Mouse (Mus musculus): Measurements from ENCODE around the gene Taok3. TPM values are rescaled to one million over a fixed set of nuclear protein-coding genes. Genes with fewer than 3 reads are reported as not detected.

Gene Taok3
- polyA plus RNA-seq, 1 experiment from 2014 or later: 16.1 TPM

DNA sequence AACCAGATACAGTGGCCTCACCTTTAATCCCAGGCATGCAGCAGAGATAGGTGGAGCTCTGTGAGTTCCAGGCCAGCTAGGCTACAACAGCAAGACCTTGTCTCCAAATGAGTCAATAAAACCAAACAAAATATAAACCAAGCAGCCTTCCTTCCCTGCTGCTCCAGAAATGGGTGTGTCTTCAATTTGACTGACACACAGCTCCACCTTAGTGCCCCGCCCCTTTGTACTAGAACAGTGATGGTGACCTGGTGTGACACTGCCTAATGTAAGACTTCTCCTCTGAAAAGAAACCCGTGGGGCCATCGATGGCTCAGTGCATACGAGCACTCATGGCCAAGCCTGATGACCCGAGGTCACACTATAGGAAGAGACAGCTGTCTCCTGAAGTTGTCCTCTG is 116.6 kb downstream of the Taok3 start:
- H3K36me3 ChIP-seq (ENCODE audit: insufficient read depth, low read length): no peaks in the 10 kb centered on the region
- no peak overlapping the region for H3K27ac ChIP-seq
- no peak for ATAC-seq (replicated peaks; ENCODE audit: low FRiP score, low read depth)
- no peak overlapping the region for H3K9ac ChIP-seq (ENCODE audit: low read depth, low read length)
- DNase-seq (ENCODE audit: low spot score): no peak
- no peaks in the 10 kb centered on the region for H3K4me1 ChIP-seq (replicated peaks; ENCODE audit: insufficient read depth, low read length)
- 72% methylated on average over 5 of the region's 5 CpGs for WGBS
- no peak overlapping the region for H3K4me3 ChIP-seq (replicated peaks; ENCODE audit: low read depth, low read length)
- no peak overlapping the region for H3K4me2 ChIP-seq (ENCODE audit: low read length)
- no peaks in the 10 kb centered on the region for H3K9me3 ChIP-seq (replicated peaks; ENCODE audit: low read length)
- H3K27me3 ChIP-seq (ENCODE audit: insufficient read depth, low read length): no peaks in the 10 kb centered on the region
- TF ChIP-seq CTCF (IDR thresholded peaks at IDR 0.05; ENCODE audit: low read depth): no peak

DNA sequence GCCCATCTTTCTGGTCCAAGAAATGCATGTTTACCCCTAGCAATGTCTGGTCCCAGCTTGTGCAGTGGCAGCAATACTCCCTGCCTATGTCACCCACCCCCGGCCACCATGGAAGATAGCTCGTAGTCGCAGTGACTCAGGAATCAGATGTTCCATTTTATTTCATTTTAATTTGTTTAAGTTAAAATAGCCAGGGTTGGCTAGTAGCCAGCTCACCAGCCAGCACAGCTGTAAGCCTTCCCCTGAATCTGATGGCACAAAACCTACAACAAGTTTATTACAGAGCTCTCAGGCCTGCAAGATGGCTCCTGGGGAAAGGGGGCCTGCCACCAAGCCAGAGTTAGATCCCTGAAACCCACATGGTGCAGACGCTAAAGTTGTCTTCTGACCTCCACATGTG is 119.2 kb downstream of the Taok3 start:
- DNase-seq (ENCODE audit: low spot score): no peak
- Histone ChIP-seq H3K9me3 (replicated peaks; ENCODE audit: low read length) (no peaks in the 10 kb centered on the region), H3K4me2 (ENCODE audit: low read length) (no peak overlapping the region), H3K27me3 (ENCODE audit: insufficient read depth, low read length) (no peaks in the 10 kb centered on the region), H3K36me3 (ENCODE audit: insufficient read depth, low read length) (no peaks in the 10 kb centered on the region), H3K4me3 (replicated peaks; ENCODE audit: low read depth, low read length) (no peak overlapping the region), H3K9ac (ENCODE audit: low read depth, low read length) (no peak overlapping the region), H3K4me1 (replicated peaks; ENCODE audit: insufficient read depth, low read length) (no peaks in the 10 kb centered on the region), H3K27ac (no peak overlapping the region)
- no peak for ATAC-seq (replicated peaks; ENCODE audit: low FRiP score, low read depth)
- TF ChIP-seq CTCF (IDR thresholded peaks at IDR 0.05; ENCODE audit: low read depth): no peak
- WGBS: 75% methylated on average over 4 of the region's 4 CpGs

DNA sequence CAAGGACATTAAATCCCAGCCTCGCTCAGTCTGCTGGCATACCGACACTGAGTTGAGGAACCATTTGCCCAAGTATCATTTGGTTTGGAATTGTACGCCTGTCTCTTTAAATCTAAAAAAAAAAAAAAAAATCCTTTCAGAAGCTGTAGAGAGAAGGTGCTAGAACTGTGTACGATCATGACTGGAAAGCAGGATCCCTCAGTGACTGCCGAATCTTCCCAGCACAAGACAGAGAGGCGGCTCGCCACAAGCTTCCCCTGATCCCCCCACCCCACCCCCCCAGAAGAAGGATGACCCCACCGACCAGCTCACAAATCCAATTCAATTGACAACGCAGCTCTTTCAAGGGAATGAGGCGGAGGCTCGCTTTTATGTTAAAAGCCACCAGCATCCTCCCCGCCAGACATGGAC is 120.4 kb downstream of the Taok3 start:
- H3K36me3 ChIP-seq (ENCODE audit: insufficient read depth, low read length): no peaks in the 10 kb centered on the region
- ATAC-seq (replicated peaks; ENCODE audit: low FRiP score, low read depth) (no peak), DNase-seq (ENCODE audit: low spot score) (peak; percentile 50)
- WGBS: 4% methylated on average over 12 of the region's 12 CpGs
- H3K27me3 ChIP-seq (ENCODE audit: insufficient read depth, low read length): no peaks in the 10 kb centered on the region
- H3K4me2 ChIP-seq (ENCODE audit: low read length): peak overlapping the region; percentile 84
- no peak overlapping the region for H3K27ac ChIP-seq
- peak overlapping the region; percentile 52 for H3K9ac ChIP-seq (ENCODE audit: low read depth, low read length)
- no peaks in the 10 kb centered on the region for H3K9me3 ChIP-seq (replicated peaks; ENCODE audit: low read length)
- peak overlapping the region; percentile 42 for H3K4me3 ChIP-seq (replicated peaks; ENCODE audit: low read depth, low read length)
- no peak for TF ChIP-seq CTCF (IDR thresholded peaks at IDR 0.05; ENCODE audit: low read depth)
- H3K4me1 ChIP-seq (replicated peaks; ENCODE audit: insufficient read depth, low read length): no peaks in the 10 kb centered on the region

DNA sequence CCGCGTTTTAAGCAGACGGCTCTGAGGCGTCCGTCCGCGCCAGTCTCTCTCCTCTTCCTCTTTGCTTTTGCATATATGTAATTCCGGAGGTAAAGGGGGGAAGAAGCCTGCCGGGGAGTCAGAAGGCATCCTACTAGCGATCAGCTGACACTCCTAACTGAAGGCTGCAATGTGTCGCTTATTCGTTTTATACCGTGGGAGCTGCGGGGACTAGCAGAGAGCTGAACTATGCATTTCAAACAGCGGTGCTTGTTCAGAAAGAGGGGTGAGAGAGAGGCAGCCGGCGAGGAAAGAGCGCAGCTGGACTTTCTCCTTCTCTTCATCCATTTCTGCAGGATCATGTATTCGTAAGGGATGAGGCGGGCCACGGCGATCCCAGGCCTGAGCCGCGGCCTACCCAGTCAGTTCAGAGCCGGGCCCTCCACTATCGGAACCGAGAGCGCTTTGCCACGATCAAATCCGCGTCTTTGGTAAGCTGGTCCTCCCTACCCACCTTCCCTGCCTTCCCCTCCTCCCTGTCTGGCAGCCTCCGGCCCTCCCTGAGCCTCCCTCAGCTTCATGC is 120.9 kb downstream of the Taok3 start:
- no peaks in the 10 kb centered on the region for H3K9me3 ChIP-seq (replicated peaks; ENCODE audit: low read length)
- ATAC-seq (replicated peaks; ENCODE audit: low FRiP score, low read depth): no peak
- 5% methylated on average over 32 of the region's 32 CpGs for WGBS
- no peak for TF ChIP-seq CTCF (IDR thresholded peaks at IDR 0.05; ENCODE audit: low read depth)
- no peak overlapping the region for H3K27ac ChIP-seq
- H3K4me3 ChIP-seq (replicated peaks; ENCODE audit: low read depth, low read length): peak overlapping the region; percentile 42
- H3K9ac ChIP-seq (ENCODE audit: low read depth, low read length): peak overlapping the region; percentile 52
- peak overlapping the region; percentile 84 for H3K4me2 ChIP-seq (ENCODE audit: low read length)
- peak; percentile 50 for DNase-seq (ENCODE audit: low spot score)
- no peaks in the 10 kb centered on the region for H3K4me1 ChIP-seq (replicated peaks; ENCODE audit: insufficient read depth, low read length)
- no peaks in the 10 kb centered on the region for H3K27me3 ChIP-seq (ENCODE audit: insufficient read depth, low read length)
- H3K36me3 ChIP-seq (ENCODE audit: insufficient read depth, low read length): no peaks in the 10 kb centered on the region

DNA sequence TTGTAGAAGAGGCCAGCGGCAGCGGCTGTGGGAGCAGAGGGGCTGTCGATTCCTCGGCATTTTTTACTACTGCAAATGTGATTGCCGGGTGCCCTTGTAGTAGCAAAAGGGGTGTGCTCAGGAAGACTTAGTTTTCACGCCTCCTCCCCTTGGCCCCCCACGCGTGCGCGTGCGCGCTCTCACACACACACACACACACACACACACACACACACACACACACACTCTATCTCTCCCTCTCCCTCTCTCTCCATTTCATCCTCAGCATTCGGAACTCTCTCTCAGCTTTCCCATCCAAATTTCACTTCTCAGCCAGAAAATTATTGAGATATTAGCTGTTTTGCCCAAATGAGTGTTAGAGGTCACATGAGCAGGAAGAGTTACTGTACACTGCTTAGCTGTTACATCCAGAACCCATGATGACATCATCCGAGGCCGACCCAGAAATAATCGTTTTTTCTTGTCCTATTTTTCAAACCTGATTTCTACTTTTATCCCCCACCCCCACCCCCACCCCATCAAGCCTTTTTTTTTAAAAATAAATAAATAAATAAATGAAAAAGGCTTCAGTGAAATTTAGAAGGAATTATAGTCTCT is 122.1 kb downstream of the Taok3 start:
- WGBS: 49% methylated on average over 16 of the region's 16 CpGs
- H3K4me1 ChIP-seq (replicated peaks; ENCODE audit: insufficient read depth, low read length): no peaks in the 10 kb centered on the region
- ATAC-seq (replicated peaks; ENCODE audit: low FRiP score, low read depth) (no peak), DNase-seq (ENCODE audit: low spot score) (peak; percentile 6)
- H3K4me3 ChIP-seq (replicated peaks; ENCODE audit: low read depth, low read length): no peak overlapping the region
- H3K9ac ChIP-seq (ENCODE audit: low read depth, low read length): no peak overlapping the region
- no peak overlapping the region for H3K27ac ChIP-seq
- peak overlapping the region; percentile 41; the same call in 1 of the 2 replicates for H3K4me2 ChIP-seq (ENCODE audit: low read length)
- no peaks in the 10 kb centered on the region for H3K36me3 ChIP-seq (ENCODE audit: insufficient read depth, low read length)
- H3K27me3 ChIP-seq (ENCODE audit: insufficient read depth, low read length): no peaks in the 10 kb centered on the region
- no peaks in the 10 kb centered on the region for H3K9me3 ChIP-seq (replicated peaks; ENCODE audit: low read length)
- no peak for TF ChIP-seq CTCF (IDR thresholded peaks at IDR 0.05; ENCODE audit: low read depth)

DNA sequence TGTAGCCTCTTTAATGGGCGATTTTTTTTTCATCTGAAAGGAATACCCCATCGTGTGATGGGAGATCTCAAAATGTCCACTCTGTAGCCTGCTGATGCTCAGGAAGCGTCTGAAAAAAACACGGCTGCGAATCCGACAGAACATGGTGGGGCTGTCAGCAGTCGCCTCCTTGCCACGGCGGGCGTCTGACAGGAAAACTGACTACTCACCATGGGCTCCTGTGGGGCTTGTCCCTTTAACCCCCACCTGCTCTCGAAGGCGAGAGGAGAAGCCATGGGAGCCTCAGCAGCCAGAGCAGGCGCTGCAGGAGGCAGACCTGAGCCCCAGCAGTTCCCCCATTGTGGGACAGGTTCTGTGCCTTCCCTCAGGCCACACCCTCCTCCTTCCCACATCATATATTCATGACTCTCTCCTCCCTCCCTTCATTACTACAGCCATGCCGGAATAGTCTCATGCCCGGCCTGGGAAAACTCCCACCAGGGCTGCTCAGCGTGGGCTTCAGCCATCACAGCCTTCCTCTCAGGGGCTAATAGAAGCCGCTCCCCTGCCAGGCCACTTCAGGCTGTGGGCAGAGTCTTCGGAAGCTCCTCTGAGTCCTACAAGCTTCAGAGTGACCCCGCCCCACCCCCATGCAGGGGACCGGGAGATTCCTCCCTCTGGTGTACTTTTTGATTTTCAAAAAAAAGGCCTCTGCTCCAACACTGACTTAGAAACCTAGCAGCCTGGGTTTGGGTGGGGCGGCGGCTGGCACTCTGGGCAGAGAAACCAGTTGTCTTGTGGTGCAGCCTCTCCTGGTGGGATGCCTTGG is 122.9 kb downstream of the Taok3 start:
- no peak for TF ChIP-seq CTCF (IDR thresholded peaks at IDR 0.05; ENCODE audit: low read depth)
- no peak overlapping the region for H3K27ac ChIP-seq
- DNase-seq (ENCODE audit: low spot score) (peak; percentile 18), ATAC-seq (replicated peaks; ENCODE audit: low FRiP score, low read depth) (no peak)
- H3K27me3 ChIP-seq (ENCODE audit: insufficient read depth, low read length): no peaks in the 10 kb centered on the region
- WGBS: 37% methylated on average over 22 of the region's 22 CpGs
- no peaks in the 10 kb centered on the region for H3K4me1 ChIP-seq (replicated peaks; ENCODE audit: insufficient read depth, low read length)
- H3K9ac ChIP-seq (ENCODE audit: low read depth, low read length): no peak overlapping the region
- H3K9me3 ChIP-seq (replicated peaks; ENCODE audit: low read length): no peaks in the 10 kb centered on the region
- H3K36me3 ChIP-seq (ENCODE audit: insufficient read depth, low read length): no peaks in the 10 kb centered on the region
- H3K4me3 ChIP-seq (replicated peaks; ENCODE audit: low read depth, low read length): peak overlapping the region; percentile 18; the same call in 1 of the 2 replicates
- H3K4me2 ChIP-seq (ENCODE audit: low read length): peak overlapping the region; percentile 41

Measured in kidney, postnatal 0 days (tissue).